Mouse (Mus musculus) E14TG2a.4 (cell line): ENCODE measurements around the gene Gan.

Source experiments
- CTCF ChIP-seq: conservative IDR thresholded peaks from 2 replicates; pipeline ENCODE4 v1.5.1; 2014; ENCODE audit warnings: low read length
- NANOG ChIP-seq: IDR thresholded peaks from 2 replicates; pipeline ENCODE4 v1.6.1; 2014; ENCODE audit warnings: borderline replicate concordance, low read length, mixed read lengths

DNA sequence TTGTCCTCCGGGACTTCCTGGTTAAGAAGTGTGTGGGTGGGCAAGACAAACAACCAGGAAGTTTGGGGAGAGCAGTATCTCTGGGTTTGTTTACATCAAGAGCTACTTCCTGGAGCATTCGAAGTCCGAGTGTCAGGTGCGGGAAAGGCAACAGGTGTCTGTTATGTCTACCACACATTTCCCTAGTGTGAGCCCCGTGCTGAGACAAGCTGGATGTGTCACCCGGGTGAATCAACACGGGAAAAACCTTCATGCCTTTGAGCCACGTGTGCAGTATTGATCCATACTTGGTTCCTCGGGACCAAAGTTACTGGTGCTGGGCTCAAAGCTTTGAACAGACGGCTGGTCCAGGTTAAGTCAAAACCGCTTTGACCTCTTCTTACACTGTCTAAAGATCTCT lies 20.6 kb upstream of the Gan start:
- TF ChIP-seq CTCF (no peak), NANOG (no peak)
